Mouse (Mus musculus) MEL (cell line): ENCODE results near the gene Zmynd11. TPM values are rescaled to one million over a fixed set of nuclear protein-coding genes. Genes with fewer than 3 reads are reported as not detected.

Source experiments
- DNase-seq: peaks from one replicate; pipeline ENCODE4 v3.0.0; 2011; ENCODE audit warnings: low read depth, low spot score
- H3K27ac ChIP-seq: 2 replicates; pipeline ENCODE4 v1.5.1; 2012; ENCODE audit warnings: low read depth, mild to moderate bottlenecking, control low read depth, low read length, moderate library complexity; ENCODE audit not compliant: control insufficient read depth
- H3K27me3 ChIP-seq, 2 experiments: fragments of 150-350 bp in 1 of 2; sonication (generic) in 1 of 2; 2 replicates each; pipeline ENCODE4 v1.6.1; 2012; ENCODE audit warnings: low read length in 2 of 2, mild to moderate bottlenecking in 2 of 2, improper control_type of control experiment in 1 of 2, moderate library complexity in 1 of 2; ENCODE audit not compliant: insufficient read depth in 2 of 2, control insufficient read depth in 1 of 2
- H3K36me3 ChIP-seq, 2 experiments: 2 replicates each; pipeline ENCODE4 v1.6.1; 2012 to 2014; ENCODE audit warnings: low read length in 2 of 2, improper control_type of control experiment in 1 of 2, inconsistent platforms in 1 of 2, mild to moderate bottlenecking in 1 of 2; ENCODE audit not compliant: insufficient read depth in 2 of 2, control insufficient read depth in 1 of 2
- H3K4me1 ChIP-seq, 2 experiments: fragments of 150-350 bp in 1 of 2; sonication (generic) in 1 of 2; 2 replicates each; pipeline ENCODE4 v1.6.1; 2012; ENCODE audit warnings: low read length in 2 of 2, improper control_type of control experiment in 1 of 2, mild to moderate bottlenecking in 1 of 2; ENCODE audit not compliant: insufficient read depth in 2 of 2, control insufficient read depth in 1 of 2
- H3K4me3 ChIP-seq, 2 experiments: fragments of 150-350 bp in 1 of 2; sonication (generic) in 1 of 2; 2 replicates each; pipeline ENCODE4 v1.5.1; 2012; ENCODE audit warnings: low read depth in 2 of 2, low read length in 2 of 2, mild to moderate bottlenecking in 2 of 2, moderate library complexity in 2 of 2, control low read depth in 1 of 2, improper control_type of control experiment in 1 of 2; ENCODE audit not compliant: control insufficient read depth in 1 of 2, insufficient read depth in 1 of 2
- H3K79me2 ChIP-seq: 2 replicates; pipeline ENCODE4 v1.6.1; 2012; ENCODE audit warnings: mild to moderate bottlenecking, low read length, moderate library complexity; ENCODE audit not compliant: control insufficient read depth, poor library complexity, insufficient read depth
- H3K9ac ChIP-seq: 2 replicates; pipeline ENCODE4 v1.6.1; 2012; ENCODE audit warnings: low read depth, mild to moderate bottlenecking, control low read depth, low read length, moderate library complexity; ENCODE audit not compliant: control insufficient read depth, poor library complexity, severe bottlenecking
- H3K9me3 ChIP-seq: fragments of 150-350 bp; sonication (generic); replicated peaks from 2 replicates; pipeline ENCODE4 v1.6.1; 2012; ENCODE audit warnings: mild to moderate bottlenecking, low read length, improper control_type of control experiment, moderate library complexity; ENCODE audit not compliant: insufficient read depth
- ETS1 ChIP-seq: IDR thresholded peaks from 2 replicates; pipeline ENCODE4 v1.6.1; 2012; ENCODE audit warnings: low read depth, mild to moderate bottlenecking, inconsistent platforms, low read length, improper control_type of control experiment, moderate library complexity
- GATA1 ChIP-seq: IDR thresholded peaks from 2 replicates; pipeline ENCODE4 v1.6.1; 2011; ENCODE audit warnings: low read depth, low read length, improper control_type of control experiment
- HCFC1 ChIP-seq: IDR thresholded peaks from 2 replicates; pipeline ENCODE4 v1.6.1; 2012; ENCODE audit warnings: low read depth, mild to moderate bottlenecking, inconsistent platforms, low read length, improper control_type of control experiment, moderate library complexity
- MEF2A ChIP-seq: IDR thresholded peaks from 2 replicates; pipeline ENCODE4 v1.6.1; 2014; ENCODE audit warnings: low read depth, mild to moderate bottlenecking, inconsistent platforms, low read length, improper control_type of control experiment; ENCODE audit not compliant: poor library complexity, insufficient replicate concordance, severe bottlenecking; ENCODE audit errors: extremely low read depth
- MYB ChIP-seq: IDR thresholded peaks from 2 replicates; pipeline ENCODE4 v1.6.1; 2011; ENCODE audit warnings: mild to moderate bottlenecking, low read depth, low read length, improper control_type of control experiment
- POLR2A ChIP-seq, 2 experiments: IDR thresholded peaks; 2 replicates each; pipeline ENCODE4 v1.6.1; 2011 to 2012; ENCODE audit warnings: low read length in 2 of 2, mild to moderate bottlenecking in 2 of 2, control low read depth in 1 of 2, improper control_type of control experiment in 1 of 2, low read depth in 1 of 2, moderate library complexity in 1 of 2; ENCODE audit not compliant: control insufficient read depth in 1 of 2, insufficient read depth in 1 of 2, poor library complexity in 1 of 2
- SMC3 ChIP-seq: IDR thresholded peaks from 2 replicates; pipeline ENCODE4 v1.6.1; 2011; ENCODE audit warnings: low read depth, low read length, improper control_type of control experiment
- TBP ChIP-seq: IDR thresholded peaks from 2 replicates; pipeline ENCODE4 v1.8.0; 2011; ENCODE audit warnings: low read depth, low read length, improper control_type of control experiment
- TCF12 ChIP-seq: IDR thresholded peaks from 2 replicates; pipeline ENCODE4 v1.6.1; 2014; ENCODE audit warnings: low read depth, mild to moderate bottlenecking, inconsistent platforms, low read length, improper control_type of control experiment, moderate library complexity
- USF1 ChIP-seq: IDR thresholded peaks from 2 replicates; pipeline ENCODE4 v1.6.1; 2014; ENCODE audit warnings: low read depth, mild to moderate bottlenecking, inconsistent platforms, low read length, improper control_type of control experiment, moderate library complexity
- ZKSCAN1 ChIP-seq: IDR thresholded peaks from 2 replicates; pipeline ENCODE4 v1.6.1; 2012; ENCODE audit warnings: low read depth, mild to moderate bottlenecking, inconsistent platforms, low read length, improper control_type of control experiment, moderate library complexity
- polyA plus RNA-seq, 2 experiments: library from polyadenylated mRNA; stranded (reverse) in 1 of 2; unstranded in 1 of 2; fragments of >175 nt in 1 of 2; fragments of >200 nt in 1 of 2; gene quantifications; 2 replicates each; pipeline versions ENCODE4 v1.2.1 to v1.2.4; 2012; ENCODE audit warnings: low replicate concordance in 2 of 2, low read depth in 1 of 2; ENCODE audit not compliant: insufficient read length in 2 of 2, insufficient read depth in 1 of 2, missing spikeins in 1 of 2
- total RNA-seq: library from RNA; depleted of rRNA; stranded (reverse); fragments of 300-350 nt; gene quantifications from 2 replicates; pipeline ENCODE4 v1.2.3, GENCODE M21; 2012

The Zmynd11 gene
- total and polyA plus RNA-seq, 3 experiments: 21.8 to 310 (median 33.0) TPM

- DNase-seq: no peak
- no peak overlapping the region for H3K9ac ChIP-seq
- no peak overlapping the region for H3K27ac ChIP-seq
- no peaks in the 10 kb centered on the region for H3K9me3 ChIP-seq
- H3K4me3 ChIP-seq: no peak overlapping the region
- peaks cover 0 to 2% of the 10 kb centered on the region in 2 experiments; a peak in 1 of 4 replicates for H3K36me3 ChIP-seq
- no peaks in the 10 kb centered on the region for H3K27me3 ChIP-seq
- H3K4me1 ChIP-seq: no peaks in the 10 kb centered on the region
- TF ChIP-seq POLR2A (IDR thresholded peaks at IDR 0.05; ENCODE audit: control insufficient read depth in 1 of 2, insufficient read depth in 1 of 2, low read depth in 1 of 2, low read length in 2 of 2, poor library complexity in 1 of 2) (no peak), TCF12 (no peak)
- no peaks in the 10 kb centered on the region for H3K79me2 ChIP-seq
These were observed 70.5 kb downstream of the Zmynd11 start for GRCm38 (mm10) chr13:9694651-9695050.

DNA sequence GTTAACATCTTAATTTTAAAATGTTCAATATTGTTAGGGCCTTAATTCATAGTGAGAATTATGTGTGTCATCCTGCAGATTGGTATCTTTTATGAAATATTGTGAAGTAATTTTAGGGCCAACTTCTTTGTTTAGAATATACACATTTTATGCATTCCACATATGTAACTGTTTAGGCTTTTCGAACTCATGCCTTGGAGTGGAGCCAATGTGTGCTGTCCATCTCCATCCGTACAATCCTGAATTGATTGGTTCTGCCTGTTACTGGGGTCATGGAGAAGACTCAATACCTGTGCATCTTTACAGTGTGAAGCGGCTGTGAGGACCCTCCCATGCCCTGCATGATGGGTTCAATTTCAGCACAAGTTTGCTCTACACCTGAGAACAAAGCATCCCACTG is 72.3 kb downstream of the Zmynd11 start:
- H3K4me3 ChIP-seq: no peak overlapping the region
- no peaks in the 10 kb centered on the region; a peak in 1 of 4 replicates for H3K36me3 ChIP-seq
- no peaks in the 10 kb centered on the region for H3K27me3 ChIP-seq
- H3K79me2 ChIP-seq: no peaks in the 10 kb centered on the region
- DNase-seq: no peak
- no peak overlapping the region for H3K27ac ChIP-seq
- no peak overlapping the region for H3K9ac ChIP-seq
- no peaks in the 10 kb centered on the region for H3K4me1 ChIP-seq
- TF ChIP-seq HCFC1: no peak
- TF ChIP-seq USF1: no peak
- no peak for TF ChIP-seq SMC3
- no peak for TF ChIP-seq GATA1
- no peak for TF ChIP-seq TCF12
- TF ChIP-seq MEF2A: no peak
- no peak for TF ChIP-seq MYB
- H3K9me3 ChIP-seq: no peaks in the 10 kb centered on the region

- H3K27ac ChIP-seq: no peak overlapping the region
- no peaks in the 10 kb centered on the region for H3K27me3 ChIP-seq
- no peaks in the 10 kb centered on the region; a peak in 1 of 4 replicates for H3K36me3 ChIP-seq
- no peak overlapping the region for H3K9ac ChIP-seq
- H3K9me3 ChIP-seq: no peaks in the 10 kb centered on the region
- no peaks in the 10 kb centered on the region for H3K79me2 ChIP-seq
- H3K4me1 ChIP-seq: no peaks in the 10 kb centered on the region
- no peak for DNase-seq
- H3K4me3 ChIP-seq: no peak overlapping the region
- TF ChIP-seq TBP (no peak), ETS1 (no peak), ZKSCAN1 (no peak), SMC3 (no peak), USF1 (no peak)
- TF ChIP-seq, all 39 proteins: peak for 0
These were observed 75.8 kb downstream of the Zmynd11 start for GRCm38 (mm10) chr13:9689366-9689765.
